Mouse (Mus musculus) heart, embryonic 11.5 days (tissue): Measurements from ENCODE around the gene Ccdc24. TPM values are rescaled to one million over a fixed set of nuclear protein-coding genes. Genes with fewer than 3 reads are reported as not detected.

Experiments
- ATAC-seq: fragments of 200-750 bp; cut with Nextera tagmentation; replicated peaks from 2 replicates; pipeline ENCODE4 v1.8.0; 2017; ENCODE audit warnings: moderate library complexity; ENCODE audit not compliant: insufficient number of reproducible peaks, low FRiP score, low TSS enrichment
- H3K27ac ChIP-seq: fragments of 300-500 bp; sonication (generic); 2 replicates; pipeline ENCODE4 v1.5.1; 2014; ENCODE audit warnings: mild to moderate bottlenecking, low read depth, low read length
- H3K27me3 ChIP-seq: fragments of 300-500 bp; sonication (generic); 2 replicates; pipeline ENCODE4 v1.6.1; 2014; ENCODE audit warnings: mild to moderate bottlenecking, low read length, mixed read lengths; ENCODE audit not compliant: control insufficient read depth, insufficient read depth
- H3K36me3 ChIP-seq: fragments of 300-500 bp; sonication (generic); 2 replicates; pipeline ENCODE4 v1.6.1; 2014; ENCODE audit warnings: mild to moderate bottlenecking, low read length, moderate library complexity, mixed read lengths; ENCODE audit not compliant: control insufficient read depth, insufficient read depth
- H3K4me1 ChIP-seq: fragments of 300-500 bp; sonication (generic); 2 replicates; pipeline ENCODE4 v1.6.1; 2014; ENCODE audit warnings: low read length; ENCODE audit not compliant: control insufficient read depth, insufficient read depth
- H3K4me2 ChIP-seq: fragments of 300-500 bp; sonication (generic); 2 replicates; pipeline ENCODE4 v1.6.1; 2014; ENCODE audit warnings: mild to moderate bottlenecking, moderate library complexity
- H3K4me3 ChIP-seq: fragments of 300-500 bp; sonication (generic); 2 replicates; pipeline ENCODE4 v1.5.1; 2014; ENCODE audit warnings: low read depth, low read length
- H3K9ac ChIP-seq: fragments of 300-500 bp; sonication (generic); 2 replicates; pipeline ENCODE4 v1.6.1; 2014; ENCODE audit warnings: mild to moderate bottlenecking, low read depth, low read length, moderate library complexity
- H3K9me3 ChIP-seq: fragments of 300-500 bp; sonication (generic); replicated peaks from 2 replicates; pipeline ENCODE4 v1.6.1; 2016; ENCODE audit warnings: low read length; ENCODE audit not compliant: control insufficient read depth
- WGBS: fragments of 180-500 bp; shearing (Covaris S2); extraction: QIAGEN DNeasy Blood & Tissue Kit; methylation state at CpG from one replicate; pipeline ENCODE4 v1.1.7; 2014; ENCODE audit not compliant: insufficient replicate concordance; 5-methylcytosine and 5-hydroxymethylcytosine counted together
- polyA plus RNA-seq: library from polyadenylated mRNA; unstranded; fragments of >200 nt; fragmentation: Nextera tagmentation; extraction: Ambion mirVana; gene quantifications from 2 replicates; pipeline ENCODE4 v1.2.1, GENCODE M21; 2014

Ccdc24 gene
- polyA plus RNA-seq, 1 experiment from 2014 or later, result 0.56 TPM

- Histone ChIP-seq H3K4me3 (no peak overlapping the region), H3K4me2 (no peak overlapping the region), H3K9ac (no peak overlapping the region), H3K27me3 (no peaks in the 10 kb centered on the region), H3K27ac (no peak overlapping the region), H3K36me3 (peaks cover 49% of the 10 kb centered on the region), H3K4me1 (peaks cover 4% of the 10 kb centered on the region; the same call in 1 of the 2 replicates), H3K9me3 (no peaks in the 10 kb centered on the region)
- 92% methylated on average over 10 of the region's 10 CpGs for WGBS
- ATAC-seq, result no peak
These were observed 31.7 kb upstream of the Ccdc24 start for GRCm38 (mm10) chr4:117904094-117904493.

GRCm38 (mm10) chr4:117898111-117898510 lies 25.8 kb upstream of the Ccdc24 start:
- H3K36me3 ChIP-seq, result peaks cover 39% of the 10 kb centered on the region
- H3K27me3 ChIP-seq, result no peaks in the 10 kb centered on the region
- H3K27ac ChIP-seq, result no peak overlapping the region
- no peak overlapping the region for H3K4me2 ChIP-seq
- no peak overlapping the region for H3K9ac ChIP-seq
- no peak overlapping the region for H3K4me3 ChIP-seq
- no peak for ATAC-seq
- no peaks in the 10 kb centered on the region for H3K4me1 ChIP-seq
- 73% methylated on average over 3 of the region's 3 CpGs for WGBS
- no peaks in the 10 kb centered on the region for H3K9me3 ChIP-seq

- Histone ChIP-seq H3K4me1 (peaks cover 4% of the 10 kb centered on the region), H3K36me3 (peaks cover 28% of the 10 kb centered on the region), H3K4me2 (no peak overlapping the region), H3K27me3 (no peaks in the 10 kb centered on the region), H3K9me3 (no peaks in the 10 kb centered on the region), H3K4me3 (no peak overlapping the region), H3K9ac (no peak overlapping the region), H3K27ac (no peak overlapping the region)
- no peak for ATAC-seq
- 92% methylated on average over 6 of the region's 6 CpGs for WGBS
These were observed 23.7 kb upstream of the Ccdc24 start for GRCm38 (mm10) chr4:117896031-117896430.

GRCm38 (mm10) chr4:117895339-117895738 lies 23.0 kb upstream of the Ccdc24 start:
- Histone ChIP-seq H3K27ac (no peak overlapping the region), H3K36me3 (peaks cover 22% of the 10 kb centered on the region), H3K9ac (no peak overlapping the region), H3K27me3 (no peaks in the 10 kb centered on the region), H3K4me3 (no peak overlapping the region), H3K4me2 (no peak overlapping the region), H3K4me1 (peaks cover 4% of the 10 kb centered on the region), H3K9me3 (no peaks in the 10 kb centered on the region)
- no peak for ATAC-seq
- 78% methylated on average over 7 of the region's 7 CpGs for WGBS

GRCm38 (mm10) chr4:117894601-117895000 lies 22.2 kb upstream of the Ccdc24 start:
- Histone ChIP-seq H3K9me3 (no peaks in the 10 kb centered on the region), H3K4me1 (peaks cover 4% of the 10 kb centered on the region), H3K27ac (no peak overlapping the region), H3K4me3 (no peak overlapping the region), H3K9ac (no peak overlapping the region), H3K36me3 (peaks cover 16% of the 10 kb centered on the region), H3K27me3 (no peaks in the 10 kb centered on the region), H3K4me2 (no peak overlapping the region)
- no peak for ATAC-seq
- 85% methylated on average over 8 of the region's 8 CpGs for WGBS

GRCm38 (mm10) chr4:117893376-117893775 lies 21.0 kb upstream of the Ccdc24 start:
- Histone ChIP-seq H3K4me2 (no peak overlapping the region), H3K9ac (no peak overlapping the region), H3K27me3 (no peaks in the 10 kb centered on the region), H3K4me1 (peaks cover 4% of the 10 kb centered on the region), H3K4me3 (no peak overlapping the region), H3K9me3 (no peaks in the 10 kb centered on the region), H3K27ac (no peak overlapping the region), H3K36me3 (peaks cover 8% of the 10 kb centered on the region)
- 11% methylated on average over 9 of the region's 9 CpGs for WGBS
- no peak for ATAC-seq

- ATAC-seq, result peak; percentile 65
- under 1% methylated on average over 21 of the region's 21 CpGs for WGBS
- peak within 1 kb of the TSS; percentile 71 for H3K4me2 ChIP-seq
These were observed 19.4 kb upstream of the Ccdc24 start, which contains the start of gene Dph2 for GRCm38 (mm10) chr4:117891738-117892161. Dph2 (minus strand) TSS chr4:117892032.

GRCm38 (mm10) chr4:117890750-117891149 lies 18.4 kb upstream of the Ccdc24 start:
- peaks cover 9% of the 10 kb centered on the region for H3K4me1 ChIP-seq
- peak overlapping the region; percentile 71 for H3K4me2 ChIP-seq
- no peak overlapping the region for H3K9ac ChIP-seq
- H3K27ac ChIP-seq, result no peak overlapping the region
- 87% methylated on average over 8 of the region's 8 CpGs for WGBS
- no peaks in the 10 kb centered on the region for H3K9me3 ChIP-seq
- no peaks in the 10 kb centered on the region for H3K27me3 ChIP-seq
- no peak for ATAC-seq
- peaks cover 5% of the 10 kb centered on the region for H3K36me3 ChIP-seq
- no peak overlapping the region for H3K4me3 ChIP-seq

More at GRCm38 (mm10) chr4:117891738-117892161, 19.4 kb upstream of the Ccdc24 start, which contains the start of gene Dph2:
- Histone ChIP-seq H3K9me3 (no peaks in the 10 kb centered on the region), H3K9ac (peak within 1 kb of the TSS; percentile 67), H3K4me1 (peaks cover 4% of the 10 kb centered on the region), H3K27ac (no peak within 1 kb of the TSS), H3K4me3 (peak within 1 kb of the TSS; percentile 87), H3K27me3 (no peaks in the 10 kb centered on the region), H3K36me3 (peaks cover 7% of the 10 kb centered on the region)

GRCm38 (mm10) chr4:117890031-117890430 lies 17.7 kb upstream of the Ccdc24 start:
- WGBS, result 87% methylated on average over 14 of the region's 14 CpGs
- Histone ChIP-seq H3K4me2 (no peak overlapping the region), H3K27me3 (no peaks in the 10 kb centered on the region), H3K9me3 (no peaks in the 10 kb centered on the region), H3K4me3 (no peak overlapping the region), H3K9ac (no peak overlapping the region), H3K4me1 (peaks cover 9% of the 10 kb centered on the region), H3K36me3 (peaks cover 9% of the 10 kb centered on the region), H3K27ac (no peak overlapping the region)
- no peak for ATAC-seq
